22 mouse cellular contexts compared by ENCODE assay signal in genomic region chr6:114228196-114228595, GRCm38 (mm10). TPM values are rescaled to one million over a fixed set of nuclear protein-coding genes. Genes with fewer than 3 reads are reported as not detected.
DNase-seq lines count a peak whose midpoint lies in the region; ATAC-seq and TF ChIP-seq lines count a peak whose summit lies in the region.
"Had no signal": no experiment of that assay in that cellular context is flagged by ENCODE, and none has a peak within 500 bp of the region (broad histone marks: within the 10 kb centered on the region; RNA-seq: fewer than 3 reads in every experiment).

No protein-coding gene starts in this region.

- peak; percentile 10 for DNase-seq in adrenal gland, postnatal 10 days
- DNase-seq in adrenal gland, adult 2 months = no peak
- DNase-seq in liver = no peak
- DNase-seq in liver, postnatal 0 days = peak; percentile 45
- DNase-seq: adrenal gland, postnatal 14 days; adrenal gland, postnatal 36 days; B cell, adult 2 months; cerebellum, adult 11-12 months; cerebellum, adult 2 months; cerebellum, adult 9-10 months; cerebellum, postnatal 10 days; forebrain, postnatal 0 days had no signal

- no peak overlapping the region for H3K9ac ChIP-seq in liver, embryonic 15.5 days
- H3K9ac ChIP-seq in liver, postnatal 0 days (replicated peaks) = no peak overlapping the region
- H3K9ac ChIP-seq: embryonic facial prominence, embryonic 12.5 days; forebrain, embryonic 13.5 days; forebrain, embryonic 15.5 days; forebrain, postnatal 0 days had no signal

- peak; percentile 49; the same call in 1 of the 2 replicates for ATAC-seq in liver, embryonic 15.5 days (ENCODE audit: insufficient read depth)
- peak; percentile 72 for ATAC-seq in liver, postnatal 0 days
- ATAC-seq: activated CD4-positive, CD25-positive, alpha-beta regulatory T cell, adult 4 months; CD4-positive, CD25-positive, alpha-beta regulatory T cell, adult 4 months; forebrain, embryonic 13.5 days; forebrain, embryonic 15.5 days; forebrain, postnatal 0 days; Patski had no signal

- 46% methylated on average over 3 of the region's 3 CpGs for WGBS in liver, embryonic 15.5 days (ENCODE audit: insufficient replicate concordance)
- WGBS in liver, postnatal 0 days (ENCODE audit: insufficient replicate concordance) = 54% methylated on average over 3 of the region's 3 CpGs

- H3K4me3 ChIP-seq in liver, embryonic 15.5 days (replicated peaks) = no peak overlapping the region
- no peak overlapping the region for H3K4me3 ChIP-seq in liver, postnatal 0 days (ENCODE audit: low read depth, low read length)
- H3K4me3 ChIP-seq: embryonic facial prominence, embryonic 10.5 days; embryonic facial prominence, embryonic 12.5 days; forebrain, embryonic 13.5 days; forebrain, embryonic 15.5 days had no signal

- H3K27me3 ChIP-seq in liver, embryonic 15.5 days = no peaks in the 10 kb centered on the region
- no peaks in the 10 kb centered on the region for H3K27me3 ChIP-seq in liver, postnatal 0 days (ENCODE audit: insufficient read depth, low read length)
- H3K27me3 ChIP-seq: embryonic facial prominence, embryonic 12.5 days; forebrain, embryonic 13.5 days; forebrain, embryonic 15.5 days had no signal

- H3K36me3 ChIP-seq in liver, embryonic 15.5 days (replicated peaks) = no peaks in the 10 kb centered on the region
- H3K36me3 ChIP-seq in liver, postnatal 0 days (replicated peaks; ENCODE audit: insufficient read depth, low read length) = no peaks in the 10 kb centered on the region
- H3K36me3 ChIP-seq: embryonic facial prominence, embryonic 10.5 days; embryonic facial prominence, embryonic 12.5 days; forebrain, embryonic 15.5 days; G1E had no signal

- TF ChIP-seq EP300 in liver, postnatal 0 days (IDR thresholded peaks at IDR 0.05; ENCODE audit: low read depth) = no peak

- no peaks in the 10 kb centered on the region for H3K9me3 ChIP-seq in liver, embryonic 15.5 days (replicated peaks)
- H3K9me3 ChIP-seq in liver, postnatal 0 days (ENCODE audit: low read length) = no peaks in the 10 kb centered on the region
- H3K9me3 ChIP-seq: embryonic facial prominence, embryonic 10.5 days; embryonic facial prominence, embryonic 12.5 days; forebrain, embryonic 13.5 days; forebrain, embryonic 15.5 days had no signal

- 0 out of 2 replicates have a peak, but pooled peaks cover 6% of the 10 kb centered on the region for H3K4me1 ChIP-seq in liver, embryonic 15.5 days (replicated peaks)
- H3K4me1 ChIP-seq in liver, postnatal 0 days (ENCODE audit: insufficient read depth) = peaks cover 5% of the 10 kb centered on the region; the same call in 1 of the 2 replicates
- H3K4me1 ChIP-seq: embryonic facial prominence, embryonic 12.5 days; forebrain, embryonic 13.5 days; forebrain, embryonic 15.5 days had no signal

- no peak overlapping the region for H3K4me2 ChIP-seq in liver, embryonic 15.5 days
- H3K4me2 ChIP-seq in liver, postnatal 0 days (ENCODE audit: low read depth, low read length) = no peak overlapping the region
- H3K4me2 ChIP-seq: embryonic facial prominence, embryonic 12.5 days; forebrain, embryonic 13.5 days; forebrain, embryonic 15.5 days had no signal

- TF ChIP-seq CTCF in liver, postnatal 0 days (IDR thresholded peaks at IDR 0.05; ENCODE audit: low read depth) = no peak

- H3K27ac ChIP-seq in liver, embryonic 15.5 days (replicated peaks) = no peak overlapping the region
- no peak overlapping the region for H3K27ac ChIP-seq in liver, postnatal 0 days (ENCODE audit: low read depth)
- H3K27ac ChIP-seq: embryonic facial prominence, embryonic 12.5 days; forebrain, embryonic 13.5 days; forebrain, embryonic 15.5 days had no signal

RNA-seq across cellular contexts. Expression of gene Slc6a1, which starts 54.2 kb away (rescaled TPM):
- total RNA-seq in adrenal gland, postnatal 10 days (2021) = under 1 TPM; 0.06 to 0.27 TPM
- total RNA-seq in adrenal gland, adult 2 months (2021) = not detected
- not detected in 2 replicates for polyA plus RNA-seq in adrenal gland, adult 2 months (2012; rRNA removed)
- polyA plus RNA-seq in liver, embryonic 15.5 days (2015; fragmentation: Nextera tagmentation; extraction: Ambion mirVana) = 0.06 and 0.09 TPM in 2 replicates
- polyA plus RNA-seq in liver, postnatal 0 days (2015; fragmentation: Nextera tagmentation; extraction: Ambion mirVana) = not detected in 2 replicates
- total RNA-seq: adrenal gland, adult 18-20 months; adrenal gland, postnatal 14 days; adrenal gland, postnatal 36 days had no signal
- polyA plus RNA-seq: G1E, Patski had no signal

Comparison
In these comparisons a context has a peak if more than half of its experiments do, and no peak if none do; other contexts are left out.
1. DNase-seq: peak in adrenal gland, postnatal 10 days (single experiment) and liver, postnatal 0 days (single experiment); none in adrenal gland, adult 2 months (single experiment) and liver (single experiment).